Mouse (Mus musculus) CH12.LX (cell line): ENCODE measurements around the gene Mmp27. TPM values are rescaled to one million over a fixed set of nuclear protein-coding genes. Genes with fewer than 3 reads are reported as not detected.

ENCODE experiments used
- DNase-seq: peaks from one replicate; pipeline ENCODE4 v3.0.0-alpha.2; 2013; ENCODE audit errors: extremely low read depth
- H3K27ac ChIP-seq: 2 replicates; pipeline ENCODE4 v1.5.1; 2012; ENCODE audit warnings: low read depth, mild to moderate bottlenecking, control low read depth, moderate library complexity; ENCODE audit not compliant: insufficient read depth
- H3K27me3 ChIP-seq: replicated peaks from 2 replicates; pipeline ENCODE3; 2012; ENCODE audit warnings: inconsistent platforms
- H3K36me3 ChIP-seq, 2 experiments: replicated peaks in 1 of 2; 2 replicates each; pipeline versions ENCODE3 to v1.6.1; 2012; ENCODE audit warnings: inconsistent platforms in 1 of 2, low read length in 1 of 2, mild to moderate bottlenecking in 1 of 2, mixed read lengths in 1 of 2, moderate library complexity in 1 of 2; ENCODE audit not compliant: control insufficient read depth in 1 of 2, insufficient read depth in 1 of 2
- H3K4me1 ChIP-seq, 2 experiments: 2 replicates each; pipeline ENCODE4 v1.6.1; 2012; ENCODE audit warnings: inconsistent platforms in 1 of 2, moderate library complexity in 1 of 2; ENCODE audit not compliant: insufficient read depth in 2 of 2, control insufficient read depth in 1 of 2
- H3K4me2 ChIP-seq: 2 replicates; pipeline ENCODE4 v1.6.1; 2012; ENCODE audit warnings: low read depth, mild to moderate bottlenecking, control low read depth; ENCODE audit not compliant: poor library complexity, insufficient read depth, severe bottlenecking
- H3K4me3 ChIP-seq, 3 experiments: fragments of 150-350 bp in 1 of 3; sonication (generic) in 1 of 3; replicated peaks in 1 of 3; 2 replicates each; pipeline versions ENCODE3 to v1.5.1; 2011 to 2012; ENCODE audit warnings: low read depth in 2 of 3, low read length in 2 of 3, mild to moderate bottlenecking in 2 of 3, moderate library complexity in 2 of 3, control low read depth in 1 of 3, improper control_type of control experiment in 1 of 3, inconsistent platforms in 1 of 3, mixed read lengths in 1 of 3; ENCODE audit not compliant: poor library complexity in 1 of 3
- H3K79me2 ChIP-seq: replicated peaks from 2 replicates; pipeline ENCODE4 v1.6.1; 2012; ENCODE audit warnings: mild to moderate bottlenecking, moderate library complexity; ENCODE audit not compliant: control insufficient read depth, poor library complexity, insufficient read depth, severe bottlenecking; ENCODE audit errors: extremely low read depth
- H3K9ac ChIP-seq: 2 replicates; pipeline ENCODE4 v1.6.1; 2012; ENCODE audit warnings: low read depth, mild to moderate bottlenecking, control low read depth, moderate library complexity; ENCODE audit not compliant: insufficient read depth
- H3K9me3 ChIP-seq: replicated peaks from 2 replicates; pipeline ENCODE3; 2012; ENCODE audit warnings: low read length, inconsistent platforms, mixed read lengths
- BHLHE40 ChIP-seq: IDR thresholded peaks from 2 replicates; pipeline ENCODE4 v1.6.1; 2011; ENCODE audit warnings: mild to moderate bottlenecking, low read depth, low read length, improper control_type of control experiment
- CTCF ChIP-seq, 2 experiments: IDR thresholded peaks in 1 of 2; conservative IDR thresholded peaks in 1 of 2; 2 replicates each; pipeline ENCODE4 v1.5.1; 2011 to 2012; ENCODE audit warnings: low read depth in 2 of 2, low read length in 2 of 2, improper control_type of control experiment in 1 of 2, inconsistent platforms in 1 of 2, mild to moderate bottlenecking in 1 of 2, moderate library complexity in 1 of 2
- E2F4 ChIP-seq: IDR thresholded peaks from 2 replicates; pipeline ENCODE4 v1.6.1; 2011; ENCODE audit warnings: low read depth, low read length, improper control_type of control experiment; ENCODE audit not compliant: insufficient replicate concordance
- EP300 ChIP-seq: IDR thresholded peaks from 2 replicates; pipeline ENCODE4 v1.6.1; 2011; ENCODE audit warnings: low read length, improper control_type of control experiment
- HCFC1 ChIP-seq: IDR thresholded peaks from 2 replicates; pipeline ENCODE4 v1.6.1; 2012; ENCODE audit warnings: low read depth, mild to moderate bottlenecking, inconsistent platforms, low read length, improper control_type of control experiment
- JUND ChIP-seq: conservative IDR thresholded peaks from 2 replicates; pipeline ENCODE4 v1.6.1; 2011; ENCODE audit warnings: low read depth, low read length, improper control_type of control experiment
- KAT2A ChIP-seq: IDR thresholded peaks from 2 replicates; pipeline ENCODE4 v1.6.1; 2012; ENCODE audit warnings: low read length, improper control_type of control experiment, inconsistent platforms; ENCODE audit not compliant: insufficient replicate concordance
- MEF2A ChIP-seq: IDR thresholded peaks from 2 replicates; pipeline ENCODE4 v1.6.1; 2014; ENCODE audit warnings: low read depth, mild to moderate bottlenecking, inconsistent platforms, low read length, improper control_type of control experiment, borderline replicate concordance
- MXI1 ChIP-seq: IDR thresholded peaks from 2 replicates; pipeline ENCODE4 v1.6.1; 2011; ENCODE audit warnings: mild to moderate bottlenecking, low read depth, low read length, improper control_type of control experiment
- NRF1 ChIP-seq: IDR thresholded peaks from 2 replicates; pipeline ENCODE4 v1.6.1; 2014; ENCODE audit warnings: low read depth, mild to moderate bottlenecking, inconsistent platforms, low read length, improper control_type of control experiment, moderate library complexity
- PAX5 ChIP-seq: IDR thresholded peaks from 2 replicates; pipeline ENCODE4 v1.6.1; 2012; ENCODE audit warnings: low read length, inconsistent platforms, mixed read lengths
- RAD21 ChIP-seq: IDR thresholded peaks from 2 replicates; pipeline ENCODE4 v1.6.1; 2011; ENCODE audit warnings: low read depth, mild to moderate bottlenecking, low read length, improper control_type of control experiment, moderate library complexity
- SMC3 ChIP-seq: IDR thresholded peaks from 2 replicates; pipeline ENCODE4 v1.6.1; 2011; ENCODE audit warnings: low read depth, low read length, improper control_type of control experiment
- TBP ChIP-seq: conservative IDR thresholded peaks from 2 replicates; pipeline ENCODE4 v1.6.1; 2011; ENCODE audit warnings: low read depth, low read length, improper control_type of control experiment
- TCF12 ChIP-seq: IDR thresholded peaks from 2 replicates; pipeline ENCODE4 v1.6.1; 2014; ENCODE audit warnings: low read depth, mild to moderate bottlenecking, inconsistent platforms, low read length, improper control_type of control experiment
- UBTF ChIP-seq: IDR thresholded peaks from 2 replicates; pipeline ENCODE4 v1.6.1; 2012; ENCODE audit warnings: low read depth, mild to moderate bottlenecking, inconsistent platforms, low read length, improper control_type of control experiment, moderate library complexity
- ZC3H11A ChIP-seq: IDR thresholded peaks from 2 replicates; pipeline ENCODE4 v1.6.1; 2012; ENCODE audit warnings: low read depth, mild to moderate bottlenecking, inconsistent platforms, low read length, improper control_type of control experiment
- ZNF384 ChIP-seq: IDR thresholded peaks from 2 replicates; pipeline ENCODE4 v1.6.1; 2012; ENCODE audit warnings: low read depth, low read length, improper control_type of control experiment, inconsistent platforms
- dilution Hi-C: fragments of 300-500 bp; cut with MboI; formaldehyde crosslinking; loops from 2 replicates; pipeline ENCODE4 v1.14.3; 2020; ENCODE audit warnings: low sequenced_read_pairs; ENCODE audit not compliant: extremely low pct_unique_long_range_greater_than_20kb, extremely low pct_ligation_motif_present
- in situ Hi-C: fragments of 300-500 bp; cut with MboI; formaldehyde crosslinking; loops from 3 replicates; pipeline ENCODE4 v1.14.3; 2019; ENCODE audit warnings: low sequenced_read_pairs, low pct_ligation_motif_present, low pct_unique_long_range_greater_than_20kb, mixed read lengths
- polyA plus RNA-seq: library from polyadenylated mRNA; unstranded; fragments of >175 nt; gene quantifications from 2 replicates; pipeline ENCODE4 v1.2.1, GENCODE M21; 2012; ENCODE audit warnings: low read depth; ENCODE audit not compliant: insufficient read length
- total RNA-seq, 2 experiments: library from RNA; depleted of rRNA; stranded (reverse); fragments of 300-350 nt in 1 of 2; fragments of >200 nt in 1 of 2; gene quantifications; 2 replicates each; pipeline ENCODE4 v1.2.3; 2012 to 2014

Mmp27 gene
- total and polyA plus RNA-seq, 3 experiments, result not detected

DNA sequence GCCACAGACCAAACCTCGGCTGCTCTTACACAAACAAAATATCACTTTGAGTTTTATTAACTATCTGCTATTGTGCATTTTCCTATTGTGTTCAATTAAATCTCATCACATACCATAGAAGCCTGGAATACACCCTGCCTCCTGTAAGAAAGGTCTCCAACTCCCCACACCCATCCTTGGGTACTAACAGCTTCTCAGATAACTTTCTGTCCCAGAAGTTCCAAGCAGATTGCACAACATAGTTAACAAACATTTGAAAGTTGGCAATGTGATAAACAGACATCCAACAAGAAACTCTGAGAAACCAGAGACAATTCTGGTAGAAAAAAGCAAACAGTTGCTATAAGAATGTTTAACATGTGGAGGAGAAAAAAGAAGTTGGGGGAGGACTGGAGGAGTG is 711 bp upstream of the Mmp27 start:
- Histone ChIP-seq H3K4me1 (peaks cover 7 to 23% of the 10 kb centered on the region in 2 experiments), H3K4me2 (no peak overlapping the region), H3K79me2 (no peaks in the 10 kb centered on the region), H3K9ac (no peak overlapping the region), H3K27me3 (no peaks in the 10 kb centered on the region), H3K4me3 (no peak overlapping the region), H3K27ac (no peak overlapping the region), H3K9me3 (no peaks in the 10 kb centered on the region), H3K36me3 (no peaks in the 10 kb centered on the region)
- in situ Hi-C loops, result no loop called here
- TF ChIP-seq KAT2A (no peak), MXI1 (no peak), HCFC1 (no peak), E2F4 (no peak), CTCF (conservative IDR thresholded peaks at IDR 0.05 in 1 of 2, IDR thresholded peaks at IDR 0.05 in 1 of 2; ENCODE audit: low read depth in 2 of 2, low read length in 2 of 2) (no peak), TBP (no peak), NRF1 (no peak), ZC3H11A (no peak), MEF2A (no peak), SMC3 (no peak), EP300 (no peak), RAD21 (no peak), BHLHE40 (no peak)
- no peak for DNase-seq
- dilution Hi-C loops, result no loop called here

DNA sequence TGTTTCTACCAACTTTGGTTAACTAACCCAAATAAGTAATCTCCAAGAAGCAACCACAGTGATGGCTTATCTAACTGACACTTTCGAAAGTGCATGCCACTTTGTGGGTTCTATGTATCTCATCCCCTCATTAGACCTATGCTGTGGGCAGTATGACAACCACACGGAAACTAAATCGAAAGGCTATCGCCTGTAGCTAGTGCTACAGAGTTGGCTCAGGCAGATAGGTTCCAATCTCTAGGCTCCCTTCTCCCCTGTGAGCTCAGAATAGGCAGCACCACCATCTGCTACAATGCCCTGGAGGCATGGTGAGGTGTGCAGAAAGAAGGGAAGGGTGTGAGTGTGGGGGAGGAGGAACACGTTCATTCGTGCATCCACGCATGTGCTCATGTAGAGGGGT is 992 bp downstream of the Mmp27 start:
- no peak for TF ChIP-seq PAX5
- Histone ChIP-seq H3K9me3 (no peaks in the 10 kb centered on the region), H3K27ac (no peak overlapping the region), H3K79me2 (no peaks in the 10 kb centered on the region), H3K4me1 (peaks cover 7 to 21% of the 10 kb centered on the region in 2 experiments), H3K36me3 (no peaks in the 10 kb centered on the region), H3K9ac (no peak overlapping the region), H3K4me2 (no peak overlapping the region), H3K4me3 (peak overlapping the region in 1 of 3 experiments; percentile 33), H3K27me3 (no peaks in the 10 kb centered on the region)
- peak; percentile 21 for DNase-seq
- dilution Hi-C loops (no loop called here), in situ Hi-C loops (no loop called here)

DNA sequence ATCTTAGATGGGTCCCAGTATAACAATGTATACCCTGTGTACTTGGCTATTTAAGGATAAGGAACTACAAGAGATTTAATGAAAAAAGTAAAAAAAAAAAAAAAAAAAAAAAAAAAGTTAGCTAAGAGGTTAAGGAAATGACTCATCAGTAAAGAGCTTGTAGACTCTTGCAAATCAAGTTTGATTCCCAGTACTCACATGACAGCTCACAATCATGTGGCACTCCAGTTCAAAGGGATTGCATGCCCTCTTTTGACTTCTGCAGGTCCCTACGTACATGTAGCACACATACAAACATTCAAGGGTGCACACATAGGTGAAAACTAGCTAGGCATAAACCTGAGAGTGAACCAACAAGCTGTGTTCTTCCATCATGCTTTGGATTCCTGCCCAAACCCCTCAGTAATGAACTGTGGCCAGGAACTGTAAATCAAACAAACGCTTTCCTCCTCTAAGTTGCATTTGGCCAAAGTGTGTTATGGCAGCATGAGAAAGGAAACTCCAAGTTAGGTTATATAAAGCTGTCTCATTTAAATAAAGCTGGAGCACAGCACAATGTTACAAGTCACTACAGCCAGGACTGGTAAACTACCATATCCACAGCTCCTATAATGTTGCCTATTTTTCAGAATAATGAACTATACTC is 1.6 kb downstream of the Mmp27 start:
- Histone ChIP-seq H3K36me3 (no peaks in the 10 kb centered on the region), H3K4me3 (no peak overlapping the region), H3K9ac (no peak overlapping the region), H3K27ac (no peak overlapping the region), H3K9me3 (no peaks in the 10 kb centered on the region), H3K4me1 (peaks cover 8 to 22% of the 10 kb centered on the region in 2 experiments), H3K4me2 (no peak overlapping the region), H3K79me2 (no peaks in the 10 kb centered on the region), H3K27me3 (no peaks in the 10 kb centered on the region)
- dilution Hi-C loops, result no loop called here
- DNase-seq, result peak; percentile 21
- TF ChIP-seq MEF2A (no peak), EP300 (peak; percentile 49), TCF12 (no peak), BHLHE40 (peak; percentile 42; the same call in 1 of the 2 replicates), ZNF384 (peak; percentile 84), UBTF (no peak), JUND (peak; percentile 50; the same call in 1 of the 2 replicates)
- in situ Hi-C loops, result no loop called here
